In the genomic region with DNA sequence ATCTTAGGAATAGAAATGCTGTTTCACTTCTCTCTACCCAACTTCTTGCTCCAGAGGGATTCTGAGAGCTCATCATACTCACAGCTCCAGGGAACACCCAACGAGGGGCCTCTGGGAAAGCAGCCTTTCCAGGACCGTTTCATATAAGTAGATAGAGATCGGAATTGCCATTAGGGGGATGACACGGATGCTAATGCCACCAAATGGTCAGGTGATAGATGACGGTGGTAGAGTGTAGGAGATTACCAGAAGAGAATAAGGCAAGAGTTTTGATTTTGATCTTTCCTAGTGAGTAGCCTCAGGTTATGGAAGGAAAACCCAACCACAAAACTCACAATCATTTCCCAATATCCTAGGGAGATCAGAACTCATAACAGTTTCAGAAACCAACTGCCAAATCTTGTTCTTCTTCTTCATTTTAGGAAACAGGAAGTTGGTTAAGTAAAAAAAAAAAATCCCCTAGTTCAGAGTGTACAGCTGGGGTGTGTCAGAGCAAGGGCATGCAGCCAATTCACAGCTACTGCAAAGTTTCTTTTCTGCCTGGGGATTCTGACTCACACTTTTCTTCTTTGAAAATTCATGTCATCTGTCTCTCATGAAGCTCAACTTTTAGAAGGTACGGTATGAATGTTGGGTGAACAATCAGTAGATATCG, we compare ENCODE assay signal across 8 mouse cellular contexts. TPM values are rescaled to one million over a fixed set of nuclear protein-coding genes. Genes with fewer than 3 reads are reported as not detected.
DNase-seq lines count a peak whose midpoint lies in the region; ATAC-seq and TF ChIP-seq lines count a peak whose summit lies in the region.

A gene (plus strand): TSS at position 183 of the 655 bp plus-strand sequence.

- H3K4me3 ChIP-seq in CH12.LX (replicated peaks in 1 of 3; ENCODE audit: low read depth in 2 of 3, low read length in 2 of 3, poor library complexity in 1 of 3), result peak within 1 kb of the TSS; percentile 21 to 41 (median 39)
- H3K4me3 ChIP-seq in lung, adult 2 months (replicated peaks; ENCODE audit: extremely low read depth, low read depth, low read length), result no peak within 1 kb of the TSS
- no peak within 1 kb of the TSS for H3K4me3 ChIP-seq in stomach, postnatal 0 days (ENCODE audit: low read depth, low read length)
- H3K4me3 ChIP-seq in hindbrain, embryonic 16.5 days (ENCODE audit: low read length), result no peak within 1 kb of the TSS

- peaks cover 3 to 28% of the 10 kb centered on the region in 2 experiments; a peak in 3 of 4 replicates for H3K4me1 ChIP-seq in CH12.LX (ENCODE audit: control insufficient read depth in 1 of 2, insufficient read depth in 2 of 2)
- H3K4me1 ChIP-seq in lung, adult 2 months (ENCODE audit: control insufficient read depth, insufficient read depth, low read length), result no peaks in the 10 kb centered on the region; the same call in 1 of the 2 replicates
- no peaks in the 10 kb centered on the region for H3K4me1 ChIP-seq in stomach, postnatal 0 days (replicated peaks; ENCODE audit: control insufficient read depth, insufficient read depth)
- no peaks in the 10 kb centered on the region for H3K4me1 ChIP-seq in hindbrain, embryonic 16.5 days (ENCODE audit: control insufficient read depth, insufficient read depth, low read depth, low read length)

- TF ChIP-seq RAD21 in CH12.LX (IDR thresholded peaks at IDR 0.05; ENCODE audit: low read depth, low read length), result peak; percentile 9

- no peaks in the 10 kb centered on the region for H3K27me3 ChIP-seq in CH12.LX (replicated peaks)
- no peaks in the 10 kb centered on the region for H3K27me3 ChIP-seq in stomach, postnatal 0 days (ENCODE audit: control insufficient read depth, insufficient read depth, low read length)
- no peaks in the 10 kb centered on the region for H3K27me3 ChIP-seq in hindbrain, embryonic 16.5 days (replicated peaks; ENCODE audit: control insufficient read depth, insufficient read depth, low read length)

- H3K79me2 ChIP-seq in CH12.LX (replicated peaks; ENCODE audit: control insufficient read depth, extremely low read depth, insufficient read depth, poor library complexity, severe bottlenecking), result no peaks in the 10 kb centered on the region

- peak; percentile 32 for DNase-seq in layer of hippocampus, adult 9-11 months
- no peak for DNase-seq in layer of hippocampus, adult 8-10 months (ENCODE audit: low spot score in 2 of 2)
- peak; percentile 76 for DNase-seq in CH12.LX (ENCODE audit: extremely low read depth)
- peak; percentile 43 for DNase-seq in gastrocnemius, postnatal 10 days
- DNase-seq in lung, adult 2 months, result peak; percentile 24
- peak; percentile 16 for DNase-seq in stomach, postnatal 0 days (ENCODE audit: low spot score)
- DNase-seq in cerebellum, postnatal 14 days, result no peak

- H3K27ac ChIP-seq in CH12.LX (ENCODE audit: insufficient read depth, low read depth), result no peak within 1 kb of the TSS
- no peak within 1 kb of the TSS for H3K27ac ChIP-seq in stomach, postnatal 0 days (replicated peaks)
- no peak within 1 kb of the TSS for H3K27ac ChIP-seq in hindbrain, embryonic 16.5 days (ENCODE audit: low read depth, low read length)

- TF ChIP-seq POLR2A in CH12.LX (IDR thresholded peaks at IDR 0.05; ENCODE audit: low read depth, low read length), result no peak
- no peak for TF ChIP-seq POLR2A in lung, adult 2 months (IDR thresholded peaks at IDR 0.05; ENCODE audit: borderline replicate concordance, extremely low read depth, low read depth, low read length)

- H3K9ac ChIP-seq in CH12.LX (ENCODE audit: insufficient read depth, low read depth), result peak within 1 kb of the TSS; percentile 71
- H3K9ac ChIP-seq in stomach, postnatal 0 days (ENCODE audit: low read length), result no peak within 1 kb of the TSS
- no peak within 1 kb of the TSS for H3K9ac ChIP-seq in hindbrain, embryonic 16.5 days (ENCODE audit: low read depth, low read length)

- dilution Hi-C loops in CH12.LX (cut with MboI; ENCODE audit: extremely low pct_ligation_motif_present, extremely low pct_unique_long_range_greater_than_20kb, low sequenced_read_pairs), result no loop called here

- H3K9me3 ChIP-seq in CH12.LX (replicated peaks; ENCODE audit: low read length), result no peaks in the 10 kb centered on the region
- H3K9me3 ChIP-seq in stomach, postnatal 0 days (ENCODE audit: control insufficient read depth, low read length), result no peaks in the 10 kb centered on the region
- H3K9me3 ChIP-seq in hindbrain, embryonic 16.5 days (ENCODE audit: control insufficient read depth, low read length), result no peaks in the 10 kb centered on the region

- H3K36me3 ChIP-seq in CH12.LX (replicated peaks in 1 of 2; ENCODE audit: control insufficient read depth in 1 of 2, insufficient read depth in 1 of 2, low read length in 1 of 2), result peaks cover 0 to 3% of the 10 kb centered on the region in 2 experiments
- no peaks in the 10 kb centered on the region for H3K36me3 ChIP-seq in stomach, postnatal 0 days (ENCODE audit: control insufficient read depth, insufficient read depth, low read length)
- no peaks in the 10 kb centered on the region for H3K36me3 ChIP-seq in hindbrain, embryonic 16.5 days (ENCODE audit: control insufficient read depth, insufficient read depth, low read length)

- in situ Hi-C loops in CH12.LX (cut with MboI; ENCODE audit: low pct_ligation_motif_present, low pct_unique_long_range_greater_than_20kb, low sequenced_read_pairs), result no loop called here

- H3K4me2 ChIP-seq in CH12.LX (ENCODE audit: insufficient read depth, low read depth, poor library complexity, severe bottlenecking), result peak within 1 kb of the TSS; percentile 96
- no peak within 1 kb of the TSS for H3K4me2 ChIP-seq in stomach, postnatal 0 days (replicated peaks; ENCODE audit: low read depth)
- no peak within 1 kb of the TSS for H3K4me2 ChIP-seq in hindbrain, embryonic 16.5 days (ENCODE audit: low read length)

- 58% methylated on average over 7 of the region's 7 CpGs for WGBS in lung, adult 2 months
- 57% methylated on average over 7 of the region's 7 CpGs for WGBS in stomach, postnatal 0 days
- 90% methylated on average over 7 of the region's 7 CpGs for WGBS in hindbrain, embryonic 16.5 days

- TF ChIP-seq EP300 in CH12.LX (IDR thresholded peaks at IDR 0.05; ENCODE audit: low read length), result peak; percentile 77
- TF ChIP-seq EP300 in stomach, postnatal 0 days (optimal IDR thresholded peaks at IDR 0.05), result no peak

- no peak for ATAC-seq in stomach, postnatal 0 days (ENCODE audit: low FRiP score, low TSS enrichment)
- ATAC-seq in hindbrain, embryonic 16.5 days, result no peak

- no peak; a peak in 1 of 4 replicates for TF ChIP-seq CTCF in CH12.LX (conservative IDR thresholded peaks at IDR 0.05 in 1 of 2, IDR thresholded peaks at IDR 0.05 in 1 of 2; ENCODE audit: low read depth in 2 of 2, low read length in 2 of 2)
- TF ChIP-seq CTCF in lung, adult 2 months (IDR thresholded peaks at IDR 0.05; ENCODE audit: insufficient read depth, low read length), result no peak
- TF ChIP-seq CTCF in stomach, postnatal 0 days (IDR thresholded peaks at IDR 0.05; ENCODE audit: low read depth), result no peak

TF ChIP-seq in CH12.LX, 34 proteins besides CTCF, POLR2A, EP300 and RAD21:
- TF ChIP-seq TCF12 (IDR thresholded peaks at IDR 0.05; ENCODE audit: low read depth, low read length) (peak; percentile 75; the same call in 1 of the 2 replicates), ZC3H11A (IDR thresholded peaks at IDR 0.05; ENCODE audit: low read depth, low read length) (no peak), BHLHE40 (IDR thresholded peaks at IDR 0.05; ENCODE audit: low read depth, low read length) (peak; percentile 68), E2F4 (IDR thresholded peaks at IDR 0.05; ENCODE audit: insufficient replicate concordance, low read depth, low read length) (no peak), ELF1 (IDR thresholded peaks at IDR 0.05; ENCODE audit: low read depth, low read length) (peak; percentile 69; the same call in 1 of the 2 replicates), USF1 (IDR thresholded peaks at IDR 0.05; ENCODE audit: low read depth, low read length) (0 out of 2 replicates have a peak, but pooled peaks have one; percentile 3), MAZ (IDR thresholded peaks at IDR 0.05; ENCODE audit: low read depth, low read length) (no peak), SMC3 (IDR thresholded peaks at IDR 0.05; ENCODE audit: low read depth, low read length) (no peak), JUND (conservative IDR thresholded peaks at IDR 0.05; ENCODE audit: low read depth, low read length) (peak; percentile 24; the same call in 1 of the 2 replicates), HCFC1 (IDR thresholded peaks at IDR 0.05; ENCODE audit: low read depth, low read length) (no peak), MEF2A (IDR thresholded peaks at IDR 0.05; ENCODE audit: borderline replicate concordance, low read depth, low read length) (peak; percentile 63), ZNF384 (IDR thresholded peaks at IDR 0.05; ENCODE audit: low read depth, low read length) (peak; percentile 97), MAFK (IDR thresholded peaks at IDR 0.05; ENCODE audit: insufficient replicate concordance, low read length) (no peak), MYC (IDR thresholded peaks at IDR 0.05; ENCODE audit: low read depth, low read length) (0 out of 2 replicates have a peak, but pooled peaks have one; percentile 40), NRF1 (IDR thresholded peaks at IDR 0.05; ENCODE audit: low read depth, low read length) (no peak), TBP (conservative IDR thresholded peaks at IDR 0.05; ENCODE audit: low read depth, low read length) (peak; percentile 73; the same call in 1 of the 2 replicates), IRF4 (IDR thresholded peaks at IDR 0.05; ENCODE audit: low read depth, low read length) (peak; percentile 35), ETS1 (conservative IDR thresholded peaks at IDR 0.05; ENCODE audit: low read depth, low read length) (peak; percentile 81)

RNA-seq across cellular contexts. Expression of the gene that starts here (rescaled TPM):
- total RNA-seq in layer of hippocampus, adult 8-10 months (2022), result not detected
- 0.34 and 0.51 TPM in 2 replicates for total RNA-seq in CH12.LX (2012; rRNA removed)
- 0.43 and 0.47 TPM in 2 replicates for total RNA-seq in CH12.LX (2014; rRNA removed)
- 0.37 and 0.54 TPM in 2 replicates for polyA plus RNA-seq in CH12.LX (2012; ENCODE audit: insufficient read length, low read depth)
- not detected for total RNA-seq in gastrocnemius, postnatal 10 days (2021)
- 0.08 and 0.34 TPM in 2 replicates for polyA plus RNA-seq in lung, adult 2 months (2012; rRNA removed)
- polyA plus RNA-seq in stomach, postnatal 0 days (2015; fragmentation: Nextera tagmentation; extraction: Ambion mirVana), result not detected in 2 replicates
- polyA plus RNA-seq in hindbrain, embryonic 16.5 days (2015; fragmentation: Nextera tagmentation; extraction: Ambion mirVana), result not detected in 2 replicates

Comparison
In these comparisons a context has a peak if more than half of its experiments do, and no peak if none do; other contexts are left out.
1. Peak in DNase-seq, H3K4me3 ChIP-seq, H3K9ac ChIP-seq and H3K4me2 ChIP-seq in CH12.LX; RNA of the gene not detected or under 1 TPM.
2. Peak in DNase-seq in gastrocnemius, postnatal 10 days; RNA of the gene not detected or under 1 TPM.
3. Peak in DNase-seq in lung, adult 2 months; RNA of the gene not detected or under 1 TPM.
4. Peak in DNase-seq in stomach, postnatal 0 days; RNA of the gene not detected or under 1 TPM.